Mouse (Mus musculus) embryonic facial prominence, embryonic 13.5 days (tissue): ENCODE measurements around the gene 4930402H24Rik. TPM values are rescaled to one million over a fixed set of nuclear protein-coding genes. Genes with fewer than 3 reads are reported as not detected.

ENCODE experiments used
- ATAC-seq: fragments of 200-750 bp; cut with Nextera tagmentation; 2 replicates; pipeline ENCODE4 v1.8.0; 2017; ENCODE audit warnings: low read depth; ENCODE audit not compliant: insufficient number of reproducible peaks, insufficient read depth, low FRiP score, low TSS enrichment
- H3K27ac ChIP-seq: fragments of 300-500 bp; sonication (generic); 2 replicates; pipeline ENCODE4 v1.5.1; 2015; ENCODE audit warnings: moderate library complexity, mild to moderate bottlenecking, inconsistent platforms
- H3K27me3 ChIP-seq: fragments of 300-500 bp; sonication (generic); 2 replicates; pipeline ENCODE4 v1.6.1; 2015; ENCODE audit warnings: mild to moderate bottlenecking, inconsistent platforms
- H3K36me3 ChIP-seq: fragments of 300-500 bp; sonication (generic); 2 replicates; pipeline ENCODE4 v1.6.1; 2015; ENCODE audit warnings: mild to moderate bottlenecking, inconsistent platforms
- H3K4me1 ChIP-seq: fragments of 300-500 bp; sonication (generic); 2 replicates; pipeline ENCODE4 v1.6.1; 2015; ENCODE audit warnings: inconsistent platforms
- H3K4me2 ChIP-seq: fragments of 300-500 bp; sonication (generic); 2 replicates; pipeline ENCODE4 v1.6.1; 2015; ENCODE audit warnings: moderate library complexity, mild to moderate bottlenecking, inconsistent platforms
- H3K4me3 ChIP-seq: fragments of 300-500 bp; sonication (generic); 2 replicates; pipeline ENCODE4 v1.5.1; 2015; ENCODE audit warnings: mild to moderate bottlenecking, inconsistent platforms
- H3K9ac ChIP-seq: fragments of 300-500 bp; sonication (generic); 2 replicates; pipeline ENCODE4 v1.6.1; 2015; ENCODE audit warnings: mild to moderate bottlenecking, inconsistent platforms
- H3K9me3 ChIP-seq: fragments of 300-500 bp; sonication (generic); 2 replicates; pipeline ENCODE4 v1.6.1; 2016; ENCODE audit warnings: inconsistent platforms
- WGBS: fragments of 180-500 bp; shearing (Covaris S2); methylation state at CpG from one replicate; pipeline ENCODE4 v1.1.7; 2015; ENCODE audit warnings: mixed read lengths; 5-methylcytosine and 5-hydroxymethylcytosine counted together
- polyA plus RNA-seq: library from polyadenylated mRNA; unstranded; fragments of >200 nt; fragmentation: Nextera tagmentation; extraction: Ambion mirVana; gene quantifications from 2 replicates; pipeline ENCODE4 v1.2.1, GENCODE M21; 2015

4930402H24Rik gene
- polyA plus RNA-seq, 1 experiment from 2014 or later, result 43.2 TPM

GRCm38 (mm10) chr2:130851363-130852246, 54.6 kb downstream of the 4930402H24Rik start:
- Histone ChIP-seq H3K27me3 (no peaks in the 10 kb centered on the region), H3K9me3 (no peaks in the 10 kb centered on the region), H3K4me2 (no peak overlapping the region), H3K36me3 (no peaks in the 10 kb centered on the region), H3K9ac (no peak overlapping the region), H3K4me1 (no peaks in the 10 kb centered on the region), H3K4me3 (no peak overlapping the region), H3K27ac (no peak overlapping the region)
- ATAC-seq, result no peak
- WGBS, result 79% methylated on average over 9 of the region's 9 CpGs

- Histone ChIP-seq H3K4me1 (no peaks in the 10 kb centered on the region), H3K9ac (no peak overlapping the region), H3K4me2 (no peak overlapping the region), H3K4me3 (no peak overlapping the region), H3K27me3 (no peaks in the 10 kb centered on the region), H3K9me3 (no peaks in the 10 kb centered on the region), H3K27ac (no peak overlapping the region), H3K36me3 (no peaks in the 10 kb centered on the region)
- no peak for ATAC-seq
- WGBS, result 63% methylated on average over 4 of the region's 4 CpGs
Measured at GRCm38 (mm10) chr2:130849688-130850087, 56.5 kb downstream of the 4930402H24Rik start.

GRCm38 (mm10) chr2:130848313-130848712, 57.9 kb downstream of the 4930402H24Rik start:
- no peak overlapping the region for H3K4me2 ChIP-seq
- 71% methylated on average over 4 of the region's 4 CpGs for WGBS
- ATAC-seq, result no peak
- no peaks in the 10 kb centered on the region for H3K9me3 ChIP-seq
- H3K4me1 ChIP-seq, result no peaks in the 10 kb centered on the region
- no peak overlapping the region for H3K27ac ChIP-seq
- H3K4me3 ChIP-seq, result no peak overlapping the region
- no peaks in the 10 kb centered on the region for H3K27me3 ChIP-seq
- H3K36me3 ChIP-seq, result no peaks in the 10 kb centered on the region
- H3K9ac ChIP-seq, result no peak overlapping the region

- no peak overlapping the region for H3K4me3 ChIP-seq
- H3K27ac ChIP-seq, result no peak overlapping the region
- peaks cover 12% of the 10 kb centered on the region for H3K4me1 ChIP-seq
- no peak overlapping the region for H3K4me2 ChIP-seq
- H3K9me3 ChIP-seq, result no peaks in the 10 kb centered on the region
- 80% methylated on average over 2 of the region's 2 CpGs for WGBS
- ATAC-seq, result no peak
- no peak overlapping the region for H3K9ac ChIP-seq
- no peaks in the 10 kb centered on the region for H3K27me3 ChIP-seq
- no peaks in the 10 kb centered on the region for H3K36me3 ChIP-seq
Measured at GRCm38 (mm10) chr2:130843623-130844022, 62.6 kb downstream of the 4930402H24Rik start.

GRCm38 (mm10) chr2:130840846-130841245, 65.4 kb downstream of the 4930402H24Rik start:
- WGBS, result 3% methylated on average over 4 of the region's 4 CpGs
- peak overlapping the region; percentile 89 for H3K4me3 ChIP-seq
- ATAC-seq, result no peak
- H3K27me3 ChIP-seq, result no peaks in the 10 kb centered on the region
- H3K9ac ChIP-seq, result no peak overlapping the region
- H3K4me1 ChIP-seq, result peaks cover 25% of the 10 kb centered on the region
- H3K9me3 ChIP-seq, result no peaks in the 10 kb centered on the region
- peak overlapping the region; percentile 84 for H3K4me2 ChIP-seq
- peak overlapping the region; percentile 99 for H3K27ac ChIP-seq
- 0 out of 2 replicates have a peak, but pooled peaks cover 3% of the 10 kb centered on the region for H3K36me3 ChIP-seq

- H3K36me3 ChIP-seq, result 0 out of 2 replicates have a peak, but pooled peaks cover 6% of the 10 kb centered on the region
- H3K4me1 ChIP-seq, result peaks cover 25% of the 10 kb centered on the region
- H3K9ac ChIP-seq, result peak overlapping the region; percentile 90
- peak overlapping the region; percentile 84 for H3K4me2 ChIP-seq
- ATAC-seq, result peak; percentile 86
- no peaks in the 10 kb centered on the region for H3K9me3 ChIP-seq
- H3K4me3 ChIP-seq, result peak overlapping the region; percentile 89
- WGBS, result under 1% methylated on average over 73 of the region's 77 CpGs
- peak overlapping the region; percentile 99 for H3K27ac ChIP-seq
- no peaks in the 10 kb centered on the region for H3K27me3 ChIP-seq
Measured at GRCm38 (mm10) chr2:130839874-130840661, 66.1 kb downstream of the 4930402H24Rik start.

- WGBS, result under 1% methylated on average over 19 of the region's 19 CpGs
- ATAC-seq, result peak; percentile 56
Measured at GRCm38 (mm10) chr2:130839528-130839873, 66.7 kb downstream of the 4930402H24Rik start.

GRCm38 (mm10) chr2:130839084-130839483, 67.1 kb downstream of the 4930402H24Rik start:
- H3K36me3 ChIP-seq, result 0 out of 2 replicates have a peak, but pooled peaks cover 6% of the 10 kb centered on the region
- peak overlapping the region; percentile 89 for H3K4me3 ChIP-seq
- peaks cover 25% of the 10 kb centered on the region for H3K4me1 ChIP-seq
- H3K9ac ChIP-seq, result peak overlapping the region; percentile 90
- peak overlapping the region; percentile 99 for H3K27ac ChIP-seq
- no peaks in the 10 kb centered on the region for H3K9me3 ChIP-seq
- ATAC-seq, result no peak
- no peaks in the 10 kb centered on the region for H3K27me3 ChIP-seq
- peak overlapping the region; percentile 84 for H3K4me2 ChIP-seq
- WGBS, result 1% methylated on average over 10 of the region's 10 CpGs

More at GRCm38 (mm10) chr2:130839528-130839873, 66.7 kb downstream of the 4930402H24Rik start:
- H3K4me2 ChIP-seq, result peak overlapping the region; percentile 84
- H3K27me3 ChIP-seq, result no peaks in the 10 kb centered on the region
- peak overlapping the region; percentile 89 for H3K4me3 ChIP-seq
- H3K9me3 ChIP-seq, result no peaks in the 10 kb centered on the region
- H3K9ac ChIP-seq, result peak overlapping the region; percentile 90
- 0 out of 2 replicates have a peak, but pooled peaks cover 6% of the 10 kb centered on the region for H3K36me3 ChIP-seq
- peak overlapping the region; percentile 99 for H3K27ac ChIP-seq
- H3K4me1 ChIP-seq, result peaks cover 25% of the 10 kb centered on the region

- ATAC-seq, result no peak
- Histone ChIP-seq H3K9ac (no peak overlapping the region), H3K4me3 (peak overlapping the region; percentile 89), H3K36me3 (0 out of 2 replicates have a peak, but pooled peaks cover 6% of the 10 kb centered on the region), H3K27ac (no peak overlapping the region), H3K27me3 (no peaks in the 10 kb centered on the region), H3K4me1 (peaks cover 25% of the 10 kb centered on the region), H3K9me3 (no peaks in the 10 kb centered on the region), H3K4me2 (peak overlapping the region; percentile 84)
- 81% methylated on average over 1 of the region's 1 CpGs for WGBS
Measured at GRCm38 (mm10) chr2:130838131-130838530, 68.1 kb downstream of the 4930402H24Rik start.

GRCm38 (mm10) chr2:130833699-130834098, 72.5 kb downstream of the 4930402H24Rik start:
- H3K27ac ChIP-seq, result no peak overlapping the region
- H3K9ac ChIP-seq, result no peak overlapping the region
- H3K4me2 ChIP-seq, result no peak overlapping the region
- H3K4me1 ChIP-seq, result peaks cover 14% of the 10 kb centered on the region
- WGBS, result 72% methylated on average over 3 of the region's 3 CpGs
- no peak for ATAC-seq
- H3K36me3 ChIP-seq, result peaks cover 22% of the 10 kb centered on the region
- no peaks in the 10 kb centered on the region for H3K9me3 ChIP-seq
- no peaks in the 10 kb centered on the region for H3K27me3 ChIP-seq
- no peak overlapping the region for H3K4me3 ChIP-seq

- Histone ChIP-seq H3K4me1 (peaks cover 3% of the 10 kb centered on the region; the same call in 1 of the 2 replicates), H3K27ac (no peak overlapping the region), H3K36me3 (peaks cover 25% of the 10 kb centered on the region), H3K27me3 (no peaks in the 10 kb centered on the region), H3K9me3 (no peaks in the 10 kb centered on the region), H3K4me2 (no peak overlapping the region), H3K9ac (no peak overlapping the region), H3K4me3 (no peak overlapping the region)
- 57% methylated on average over 1 of the region's 1 CpGs for WGBS
- ATAC-seq, result no peak
Measured at GRCm38 (mm10) chr2:130832582-130832981, 73.6 kb downstream of the 4930402H24Rik start.
